Mouse (Mus musculus) ES-Bruce4 (cell line): ENCODE measurements around the gene L2hgdh.

Experiments used
- CTCF ChIP-seq: IDR thresholded peaks from one replicate; pipeline ENCODE4 v1.8.1; 2011; ENCODE audit warnings: low read depth, low read length
- POLR2A ChIP-seq: IDR thresholded peaks from one replicate; pipeline ENCODE4 v1.8.1; 2011; ENCODE audit warnings: low read length; ENCODE audit not compliant: insufficient read depth

GRCm38 (mm10) chr12:69674176-69674575 lies 50.5 kb downstream of the L2hgdh start:
- TF ChIP-seq CTCF = no peak
- TF ChIP-seq POLR2A = no peak
